Mouse (Mus musculus) MEL (cell line): ENCODE measurements around the gene Gm10031. TPM values are rescaled to one million over a fixed set of nuclear protein-coding genes. Genes with fewer than 3 reads are reported as not detected.

Source experiments
- polyA plus RNA-seq, 2 experiments: library from polyadenylated mRNA; stranded (reverse) in 1 of 2; unstranded in 1 of 2; fragments of >175 nt in 1 of 2; fragments of >200 nt in 1 of 2; gene quantifications; 2 replicates each; pipeline versions ENCODE4 v1.2.1 to v1.2.4; 2012; ENCODE audit warnings: low replicate concordance in 2 of 2, low read depth in 1 of 2; ENCODE audit not compliant: insufficient read length in 2 of 2, insufficient read depth in 1 of 2, missing spikeins in 1 of 2
- total RNA-seq: library from RNA; depleted of rRNA; stranded (reverse); fragments of 300-350 nt; gene quantifications from 2 replicates; pipeline ENCODE4 v1.2.3, GENCODE M21; 2012; rRNA removed

Gene Gm10031
- total and polyA plus RNA-seq, 3 experiments, result 10.6 to 15.8 TPM; not detected in 1

Other genes with a start within 250 kb of the Gm10031 start
- gene Tdrd5, start 220.3 kb upstream of the Gm10031 start, total RNA-seq, result 3.4 TPM in 2 replicates
- gene Tdrd5, start 220.3 kb upstream of the Gm10031 start, polyA plus RNA-seq, result 1 to 10 TPM in 1 of 2 experiments, not detected in 1; 4.1 TPM
- not detected in 2 replicates for gene Nphs2, start 213.3 kb upstream of the Gm10031 start, total RNA-seq
- not detected for gene Nphs2, start 213.3 kb upstream of the Gm10031 start, polyA plus RNA-seq
- 459 and 615 TPM in 2 replicates for gene Gm2000, start 158.0 kb upstream of the Gm10031 start, total RNA-seq
- gene Gm2000, start 158.0 kb upstream of the Gm10031 start, polyA plus RNA-seq, result 1,000 to 10,000 TPM in 1 of 2 experiments, not detected in 1; 2,505 TPM
- gene Axdnd1, start 102.9 kb upstream of the Gm10031 start, total RNA-seq, result 0.07 and 0.08 TPM in 2 replicates
- under 1 TPM in 1 of 2 experiments, not detected in 1; 0.29 TPM for gene Axdnd1, start 102.9 kb upstream of the Gm10031 start, polyA plus RNA-seq
- gene Soat1, start 49.7 kb upstream of the Gm10031 start, total RNA-seq, result 2.7 and 7.7 TPM in 2 replicates
- gene Soat1, start 49.7 kb upstream of the Gm10031 start, polyA plus RNA-seq, result 10 to 100 TPM in 1 of 2 experiments, not detected in 1; 10.5 TPM
- gene Abl2, start 34.8 kb downstream of the Gm10031 start, total RNA-seq, result 13.8 and 16.0 TPM in 2 replicates
- 10 to 100 TPM in 1 of 2 experiments, not detected in 1; 17.5 TPM for gene Abl2, start 34.8 kb downstream of the Gm10031 start, polyA plus RNA-seq
- gene Tor3a, start 150.3 kb downstream of the Gm10031 start, total RNA-seq, result 6.7 and 7.1 TPM in 2 replicates
- gene Tor3a, start 150.3 kb downstream of the Gm10031 start, polyA plus RNA-seq, result 1 to 10 TPM in 1 of 2 experiments, not detected in 1; 9.4 TPM
- gene Fam20b, start 195.1 kb downstream of the Gm10031 start, total RNA-seq, result 19.4 and 19.6 TPM in 2 replicates
- 10 to 100 TPM in 1 of 2 experiments, not detected in 1; 22.0 TPM for gene Fam20b, start 195.1 kb downstream of the Gm10031 start, polyA plus RNA-seq